ENCODE assay signal across 8 mouse cellular contexts in the genomic region with DNA sequence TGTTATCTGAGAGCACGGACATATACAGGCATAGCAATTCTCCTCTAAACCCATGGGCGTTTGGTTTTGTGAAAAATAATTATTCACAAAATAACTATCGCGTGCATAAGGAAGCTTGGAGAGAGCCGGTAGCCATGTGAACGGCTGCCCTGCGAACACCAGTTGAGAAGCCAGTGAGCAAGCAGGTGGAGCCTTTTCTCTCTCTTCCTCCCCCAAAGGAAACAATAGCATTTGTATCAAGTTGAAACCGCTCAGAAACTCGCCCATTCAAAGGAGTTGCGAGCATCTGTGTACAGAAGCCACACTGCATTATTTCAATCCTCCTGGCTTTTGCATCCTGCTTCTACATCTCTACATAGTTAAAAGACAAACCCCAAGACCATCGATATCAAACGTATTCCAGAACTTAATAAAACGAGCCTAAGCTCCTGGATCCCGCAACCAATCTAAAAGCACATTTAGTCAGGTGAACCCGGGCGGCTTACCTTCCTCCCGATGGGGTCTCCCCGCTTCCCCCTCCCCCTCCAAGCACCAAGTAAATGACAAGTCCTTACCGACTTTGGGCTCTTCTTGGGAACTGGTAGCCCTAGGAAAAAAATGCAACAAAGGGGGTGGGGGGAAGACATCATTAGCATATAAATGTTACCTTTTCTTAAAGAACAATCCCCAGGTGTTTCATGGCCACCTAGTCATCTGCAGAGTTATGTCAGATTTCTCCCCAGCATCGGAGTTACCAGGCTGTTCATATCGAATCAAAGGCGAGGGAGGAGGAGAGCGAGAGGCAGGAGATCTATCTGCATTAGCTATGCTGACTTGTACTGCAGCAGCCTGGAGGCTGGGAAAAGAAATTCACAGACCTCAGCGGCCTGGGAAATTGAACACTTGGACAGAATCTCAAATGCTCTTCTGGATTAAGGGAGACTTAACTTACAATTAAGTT.
DNase-seq lines count a peak whose midpoint lies in the region; ATAC-seq lines count a peak whose summit lies in the region.

No protein-coding gene starts in this region.

- no peak for ATAC-seq in kidney, embryonic 15.5 days (replicated peaks; ENCODE audit: low FRiP score)
- ATAC-seq in hindbrain, embryonic 13.5 days (ENCODE audit: low FRiP score): peak; percentile 53; the same call in 1 of the 2 replicates
- no peak for ATAC-seq in granulocyte monocyte progenitor cell, adult 5-6 weeks (replicated peaks; ENCODE audit: poor library complexity, severe bottlenecking)

- H3K4me2 ChIP-seq in kidney, embryonic 15.5 days: peak overlapping the region; percentile 54
- peak overlapping the region; percentile 57 for H3K4me2 ChIP-seq in hindbrain, embryonic 13.5 days

- 13% methylated on average over 24 of the region's 24 CpGs for WGBS in kidney, embryonic 15.5 days
- WGBS in hindbrain, embryonic 13.5 days: 7% methylated on average over 24 of the region's 24 CpGs

- H3K27ac ChIP-seq in kidney, embryonic 15.5 days: no peak overlapping the region
- peak overlapping the region; percentile 61 for H3K27ac ChIP-seq in hindbrain, embryonic 13.5 days

- H3K36me3 ChIP-seq in kidney, embryonic 15.5 days: no peaks in the 10 kb centered on the region
- no peaks in the 10 kb centered on the region for H3K36me3 ChIP-seq in hindbrain, embryonic 13.5 days

- H3K4me3 ChIP-seq in kidney, embryonic 15.5 days (replicated peaks): peak overlapping the region; percentile 26
- H3K4me3 ChIP-seq in hindbrain, embryonic 13.5 days: peak overlapping the region; percentile 39

- H3K9ac ChIP-seq in kidney, embryonic 15.5 days: no peak overlapping the region
- peak overlapping the region; percentile 67 for H3K9ac ChIP-seq in hindbrain, embryonic 13.5 days

- H3K9me3 ChIP-seq in kidney, embryonic 15.5 days (replicated peaks): no peaks in the 10 kb centered on the region
- no peaks in the 10 kb centered on the region for H3K9me3 ChIP-seq in hindbrain, embryonic 13.5 days

- peaks cover 37% of the 10 kb centered on the region for H3K4me1 ChIP-seq in kidney, embryonic 15.5 days
- peaks cover 40% of the 10 kb centered on the region for H3K4me1 ChIP-seq in hindbrain, embryonic 13.5 days (replicated peaks)

- no peak for DNase-seq in kidney, adult 8-10 months
- peak; percentile 49 for DNase-seq in embryo, embryonic 10 days (ENCODE audit: low spot score)
- DNase-seq in neural tube, embryonic 10.5 days (ENCODE audit: extremely low spot score, low spot score): peak; percentile 31
- DNase-seq in spleen, postnatal 14 days (ENCODE audit: low spot score in 2 of 2): no peak
- DNase-seq in T-cell, adult 2 months (ENCODE audit: low spot score): no peak

- H3K27me3 ChIP-seq in kidney, embryonic 15.5 days: peaks cover 14% of the 10 kb centered on the region
- no peaks in the 10 kb centered on the region for H3K27me3 ChIP-seq in hindbrain, embryonic 13.5 days

Comparison
In these comparisons a context has a peak if more than half of its experiments do, and no peak if none do; other contexts are left out.
1. DNase-seq: peak in embryo, embryonic 10 days (single experiment) and neural tube, embryonic 10.5 days (single experiment); none in kidney, adult 8-10 months (0 of 2), spleen, postnatal 14 days (0 of 2) and T-cell, adult 2 months (single experiment).